Mouse (Mus musculus): ENCODE data around the gene Sept6.

GRCm38 (mm10) chrX:36901655-36902054 is 89.9 kb downstream of the Sept6 start:
- TF ChIP-seq CTCF (IDR thresholded peaks at IDR 0.05; ENCODE audit: low read depth, low read length) = no peak
- no peak for TF ChIP-seq EP300 (IDR thresholded peaks at IDR 0.05; ENCODE audit: insufficient read depth, low read depth, low read length)
